Mouse (Mus musculus): ENCODE results near the gene Fam71a. TPM values are rescaled to one million over a fixed set of nuclear protein-coding genes. Genes with fewer than 3 reads are reported as not detected.
"Not testable (repeated sequence)": the region's sequence is repeated elsewhere in the genome, so short reads cannot be mapped to it uniquely, and the experiment has no call there.

Gene Fam71a
- polyA plus RNA-seq, 1 experiment from 2014 or later = not detected

DNA sequence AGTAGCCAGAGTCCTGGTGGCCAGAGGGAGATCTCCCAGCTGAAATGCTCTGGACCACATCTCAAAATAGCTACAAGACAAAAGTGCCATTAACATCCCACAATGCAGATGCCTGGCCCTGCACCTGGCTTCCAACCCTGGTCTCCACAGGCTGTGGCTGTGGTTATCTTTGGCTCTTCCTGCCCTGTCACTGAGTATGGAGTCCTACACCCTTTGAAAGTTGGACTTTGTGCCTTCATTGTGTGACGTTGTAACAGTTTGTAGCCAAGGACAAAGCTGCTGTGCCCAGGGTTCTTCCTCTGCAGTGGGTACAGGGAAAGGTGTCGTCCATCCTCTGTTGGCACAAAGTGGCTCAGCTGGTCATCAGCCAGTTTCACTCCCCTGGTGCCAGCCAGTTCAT, 5.8 kb upstream of the Fam71a start:
- no peak overlapping the region for H3K4me2 ChIP-seq (ENCODE audit: low read depth, low read length)
- H3K4me1 ChIP-seq (ENCODE audit: control insufficient read depth, insufficient read depth, low read length) = 0 out of 2 replicates have a peak, but pooled peaks cover 3% of the 10 kb centered on the region
- no peaks in the 10 kb centered on the region for H3K9me3 ChIP-seq (ENCODE audit: control insufficient read depth, low read length)
- H3K27me3 ChIP-seq (replicated peaks; ENCODE audit: control insufficient read depth, insufficient read depth, low read length) = no peaks in the 10 kb centered on the region
- no peak overlapping the region for H3K9ac ChIP-seq (ENCODE audit: low read depth, low read length)
- peak; percentile 50; the same call in 1 of the 2 replicates for ATAC-seq
- no peak overlapping the region for H3K4me3 ChIP-seq (ENCODE audit: low read length)
- WGBS = 56% methylated on average over 2 of the region's 2 CpGs
- H3K36me3 ChIP-seq (ENCODE audit: control insufficient read depth, insufficient read depth, low read length) = no peaks in the 10 kb centered on the region
- H3K27ac ChIP-seq (ENCODE audit: low read length) = no peak overlapping the region

DNA sequence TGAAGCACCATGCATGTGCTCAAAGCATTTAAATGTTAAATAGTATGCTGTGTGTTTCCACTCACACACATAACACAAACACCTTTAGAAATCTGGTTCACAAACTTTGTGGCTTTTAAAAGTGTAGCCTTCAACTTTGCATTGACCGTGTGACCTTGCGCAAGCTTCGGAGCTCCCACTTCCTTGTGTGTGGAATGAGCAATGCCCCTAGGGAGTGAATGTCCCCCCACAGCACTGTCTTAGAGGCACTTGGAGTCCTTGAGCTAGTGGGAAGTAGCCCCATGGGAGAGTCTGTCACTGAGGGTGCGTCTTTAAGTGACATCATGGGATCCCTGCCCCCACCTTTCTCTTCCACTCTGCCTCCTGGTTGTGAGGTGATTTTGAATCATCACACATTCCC, 1.6 kb upstream of the Fam71a start:
- Histone ChIP-seq H3K36me3 (ENCODE audit: control insufficient read depth, insufficient read depth, low read length) (no peaks in the 10 kb centered on the region), H3K9me3 (ENCODE audit: control insufficient read depth, low read length) (no peaks in the 10 kb centered on the region), H3K27me3 (replicated peaks; ENCODE audit: control insufficient read depth, insufficient read depth, low read length) (no peaks in the 10 kb centered on the region), H3K27ac (ENCODE audit: low read length) (no peak overlapping the region), H3K9ac (ENCODE audit: low read depth, low read length) (no peak overlapping the region), H3K4me3 (ENCODE audit: low read length) (no peak overlapping the region), H3K4me1 (ENCODE audit: control insufficient read depth, insufficient read depth, low read length) (0 out of 2 replicates have a peak, but pooled peaks cover 3% of the 10 kb centered on the region), H3K4me2 (ENCODE audit: low read depth, low read length) (no peak overlapping the region)
- 67% methylated on average over 4 of the region's 4 CpGs for WGBS
- 0 out of 2 replicates have a peak, but pooled peaks have one; percentile 50 for ATAC-seq

DNA sequence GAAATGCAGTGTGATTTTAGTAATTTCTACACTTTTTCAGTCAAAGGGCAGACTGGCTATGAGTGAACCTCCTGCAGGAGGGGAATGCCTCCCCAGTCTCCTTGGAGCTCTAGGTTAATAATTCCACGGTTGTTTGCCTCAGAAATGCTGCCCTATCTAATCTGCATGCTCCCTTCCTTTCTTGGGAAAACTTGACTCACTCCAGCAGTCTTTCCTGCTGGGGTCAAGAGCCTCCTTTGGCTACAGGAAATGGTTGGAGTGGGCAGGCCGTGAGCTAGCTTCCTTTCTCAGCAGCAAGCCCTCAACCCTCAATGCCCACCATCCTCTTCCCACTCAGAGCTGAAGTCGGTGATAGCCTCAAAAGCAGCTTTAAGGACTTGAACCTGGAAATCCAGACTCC, 10.3 kb downstream of the Fam71a start:
- peak; percentile 50; the same call in 1 of the 2 replicates for ATAC-seq
- no peaks in the 10 kb centered on the region for H3K36me3 ChIP-seq (ENCODE audit: control insufficient read depth, insufficient read depth, low read length)

DNA sequence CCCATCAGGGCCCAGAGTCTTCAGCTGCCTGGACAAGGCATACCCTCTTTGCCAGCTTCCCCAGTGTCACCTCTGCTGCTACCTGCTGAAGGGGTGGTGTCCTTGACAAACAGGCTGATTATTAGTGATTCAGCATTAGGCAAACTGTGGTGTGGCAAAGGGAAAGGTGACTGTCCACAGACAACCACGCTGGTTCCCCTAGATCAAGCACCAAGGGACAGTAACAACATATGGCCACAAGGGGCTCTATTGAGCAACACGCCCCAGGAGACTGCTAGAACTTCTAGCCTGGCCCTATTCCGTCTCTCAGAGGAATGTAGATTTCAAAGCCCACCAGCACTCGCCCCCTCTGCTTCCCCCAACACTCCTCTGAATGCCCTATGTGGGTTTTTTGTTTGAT, 11.6 kb downstream of the Fam71a start:
- Histone ChIP-seq H3K4me3 (ENCODE audit: low read length) (no peak overlapping the region), H3K4me2 (ENCODE audit: low read depth, low read length) (no peak overlapping the region), H3K36me3 (ENCODE audit: control insufficient read depth, insufficient read depth, low read length) (no peaks in the 10 kb centered on the region), H3K4me1 (ENCODE audit: control insufficient read depth, insufficient read depth, low read length) (0 out of 2 replicates have a peak, but pooled peaks cover 6% of the 10 kb centered on the region), H3K9me3 (ENCODE audit: control insufficient read depth, low read length) (peaks cover 9% of the 10 kb centered on the region), H3K27me3 (replicated peaks; ENCODE audit: control insufficient read depth, insufficient read depth, low read length) (no peaks in the 10 kb centered on the region), H3K27ac (ENCODE audit: low read length) (no peak overlapping the region), H3K9ac (ENCODE audit: low read depth, low read length) (no peak overlapping the region)
- ATAC-seq = peak; percentile 44; the same call in 1 of the 2 replicates
- WGBS = 22% methylated on average over 4 of the region's 4 CpGs

More for the DNA sequence above, 10.3 kb downstream of the Fam71a start:
- Histone ChIP-seq H3K9me3 (ENCODE audit: control insufficient read depth, low read length) (peaks cover 9% of the 10 kb centered on the region), H3K4me2 (ENCODE audit: low read depth, low read length) (no peak overlapping the region), H3K27me3 (replicated peaks; ENCODE audit: control insufficient read depth, insufficient read depth, low read length) (no peaks in the 10 kb centered on the region), H3K4me1 (ENCODE audit: control insufficient read depth, insufficient read depth, low read length) (0 out of 2 replicates have a peak, but pooled peaks cover 6% of the 10 kb centered on the region), H3K27ac (ENCODE audit: low read length) (no peak overlapping the region), H3K4me3 (ENCODE audit: low read length) (no peak overlapping the region), H3K9ac (ENCODE audit: low read depth, low read length) (no peak overlapping the region)
- 39% methylated on average over 3 of the region's 3 CpGs for WGBS

DNA sequence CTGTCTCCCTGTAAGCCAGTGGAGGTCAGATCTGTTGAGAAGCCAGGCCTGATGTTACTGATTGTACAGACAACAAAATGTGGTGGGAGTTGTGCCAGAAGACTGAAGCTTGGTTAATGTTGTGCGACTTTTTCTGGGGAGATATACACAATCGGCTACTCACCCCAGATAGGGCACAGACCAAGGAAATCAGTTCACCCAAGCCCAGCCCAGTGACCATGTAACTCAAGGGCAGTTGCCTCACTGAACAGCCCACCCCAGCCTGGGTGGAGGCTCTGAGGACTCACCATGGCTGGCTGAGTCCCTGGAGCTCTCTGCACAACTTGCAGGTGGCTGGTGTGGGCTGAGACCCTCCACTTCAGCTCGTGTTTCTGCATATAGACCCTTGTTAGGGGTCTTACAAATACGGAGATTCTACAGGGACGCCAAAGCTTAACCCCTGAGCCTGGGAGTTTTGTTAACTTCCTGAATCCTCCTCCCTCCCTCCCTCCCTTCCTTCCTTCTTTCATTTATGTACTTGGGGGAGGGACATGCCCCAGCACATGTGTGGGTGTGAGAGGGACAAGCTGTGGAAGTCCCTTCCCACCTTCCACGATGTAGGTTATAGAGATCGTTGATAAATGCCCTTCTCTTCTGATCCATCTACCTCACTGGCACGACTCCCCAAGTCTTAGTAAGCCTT, 13.6 kb downstream of the Fam71a start:
- 0 out of 2 replicates have a peak, but pooled peaks cover 6% of the 10 kb centered on the region for H3K4me1 ChIP-seq (ENCODE audit: control insufficient read depth, insufficient read depth, low read length)
- H3K27me3 ChIP-seq (replicated peaks; ENCODE audit: control insufficient read depth, insufficient read depth, low read length) = no peaks in the 10 kb centered on the region
- H3K4me2 ChIP-seq (ENCODE audit: low read depth, low read length) = no peak overlapping the region
- 0 out of 2 replicates have a peak, but pooled peaks cover under 1% of the 10 kb centered on the region for H3K9me3 ChIP-seq (ENCODE audit: control insufficient read depth, low read length)
- H3K4me3 ChIP-seq (ENCODE audit: low read length) = no peak overlapping the region
- H3K9ac ChIP-seq (ENCODE audit: low read depth, low read length) = no peak overlapping the region
- no peak overlapping the region for H3K27ac ChIP-seq (ENCODE audit: low read length)
- H3K36me3 ChIP-seq (ENCODE audit: control insufficient read depth, insufficient read depth, low read length) = no peaks in the 10 kb centered on the region
- ATAC-seq = no peak
- 73% methylated on average over 8 of the region's 8 CpGs for WGBS

DNA sequence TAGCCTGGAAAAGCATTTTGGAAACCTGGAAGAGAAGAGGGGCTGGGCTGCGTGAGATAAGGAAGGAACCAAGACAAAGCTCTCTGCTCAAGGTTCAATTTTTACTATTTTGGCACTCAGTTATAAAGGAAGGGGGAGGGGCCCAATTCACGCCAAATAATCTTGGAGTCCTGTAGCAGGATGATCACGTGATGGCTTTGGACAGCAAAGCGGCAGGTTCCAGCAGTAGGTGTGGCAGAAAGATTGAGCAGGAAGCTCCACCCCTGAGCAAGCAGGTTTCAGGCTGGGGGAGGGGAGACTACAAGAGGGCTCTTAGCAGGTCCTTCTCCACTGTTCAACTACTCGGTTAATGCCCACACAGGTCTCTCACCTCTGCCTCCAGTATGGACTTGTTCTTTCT, 15.1 kb downstream of the Fam71a start:
- H3K9ac ChIP-seq (ENCODE audit: low read depth, low read length); ATAC-seq; H3K27me3 ChIP-seq (replicated peaks; ENCODE audit: control insufficient read depth, insufficient read depth, low read length); H3K36me3 ChIP-seq (ENCODE audit: control insufficient read depth, insufficient read depth, low read length); H3K9me3 ChIP-seq (ENCODE audit: control insufficient read depth, low read length); H3K4me2 ChIP-seq (ENCODE audit: low read depth, low read length); H3K4me1 ChIP-seq (ENCODE audit: control insufficient read depth, insufficient read depth, low read length); H3K4me3 ChIP-seq (ENCODE audit: low read length); H3K27ac ChIP-seq (ENCODE audit: low read length): not testable (repeated sequence)
- WGBS = 81% methylated on average over 5 of the region's 5 CpGs

DNA sequence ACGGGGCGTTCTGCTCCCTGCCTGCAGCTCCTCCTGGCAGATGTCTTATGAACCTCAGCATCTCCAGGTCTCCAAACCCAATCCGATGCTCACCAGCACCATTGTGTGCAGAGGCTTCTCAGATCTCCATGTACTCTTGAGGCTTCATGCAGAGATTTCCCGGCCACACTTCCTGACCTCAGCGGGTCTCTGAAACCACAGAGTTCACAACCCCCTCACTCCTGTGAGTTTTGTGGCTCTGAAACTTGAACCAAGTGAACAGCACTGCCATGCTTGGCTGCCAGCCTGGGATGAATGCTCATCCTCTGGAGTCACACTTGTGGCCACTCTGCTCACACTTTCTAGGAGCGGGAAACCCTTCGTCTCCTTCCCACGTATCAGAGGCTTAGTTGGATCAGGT, 23.6 kb downstream of the Fam71a start:
- ATAC-seq = no peak
- Histone ChIP-seq H3K4me1 (ENCODE audit: control insufficient read depth, insufficient read depth, low read length) (no peaks in the 10 kb centered on the region), H3K9me3 (ENCODE audit: control insufficient read depth, low read length) (no peaks in the 10 kb centered on the region), H3K4me2 (ENCODE audit: low read depth, low read length) (no peak overlapping the region), H3K36me3 (ENCODE audit: control insufficient read depth, insufficient read depth, low read length) (no peaks in the 10 kb centered on the region), H3K9ac (ENCODE audit: low read depth, low read length) (no peak overlapping the region), H3K4me3 (ENCODE audit: low read length) (no peak overlapping the region), H3K27me3 (replicated peaks; ENCODE audit: control insufficient read depth, insufficient read depth, low read length) (no peaks in the 10 kb centered on the region), H3K27ac (ENCODE audit: low read length) (no peak overlapping the region)
- 85% methylated on average over 8 of the region's 8 CpGs for WGBS

DNA sequence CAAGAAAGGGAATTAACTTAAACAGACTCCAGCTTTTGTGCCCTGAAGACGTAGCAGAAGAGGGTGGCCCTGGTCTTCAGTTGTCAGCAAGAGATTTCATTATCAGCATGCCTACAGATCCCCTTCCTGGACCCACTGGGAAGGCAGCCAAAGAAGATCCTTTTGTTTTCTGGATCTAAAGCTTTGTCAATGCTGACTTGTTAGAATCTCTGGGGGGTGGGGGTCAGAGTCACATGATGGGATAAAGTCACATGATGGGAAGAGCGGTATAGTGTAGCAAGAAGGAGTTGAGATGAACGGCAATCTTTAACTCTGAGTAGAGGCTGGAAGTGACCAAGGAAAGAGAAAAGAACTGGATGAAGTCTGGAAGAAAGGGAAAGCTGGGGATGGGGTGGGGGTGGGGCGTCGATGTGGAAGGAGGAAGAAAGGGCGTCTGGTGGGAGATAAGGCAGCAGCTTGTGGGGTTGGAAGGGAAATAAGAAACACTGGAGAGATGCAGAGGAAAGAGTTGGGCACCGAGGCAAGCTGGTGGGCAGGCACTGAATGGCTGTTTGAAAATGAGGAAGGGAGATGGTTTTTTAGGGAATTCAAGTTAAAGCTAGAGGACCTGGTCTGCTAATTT, 25.6 kb downstream of the Fam71a start:
- Histone ChIP-seq H3K4me1 (ENCODE audit: control insufficient read depth, insufficient read depth, low read length) (peaks cover 7% of the 10 kb centered on the region; the same call in 1 of the 2 replicates), H3K27me3 (replicated peaks; ENCODE audit: control insufficient read depth, insufficient read depth, low read length) (no peaks in the 10 kb centered on the region), H3K27ac (ENCODE audit: low read length) (no peak overlapping the region), H3K9me3 (ENCODE audit: control insufficient read depth, low read length) (no peaks in the 10 kb centered on the region), H3K4me2 (ENCODE audit: low read depth, low read length) (no peak overlapping the region), H3K9ac (ENCODE audit: low read depth, low read length) (no peak overlapping the region), H3K4me3 (ENCODE audit: low read length) (no peak overlapping the region), H3K36me3 (ENCODE audit: control insufficient read depth, insufficient read depth, low read length) (no peaks in the 10 kb centered on the region)
- no peak for ATAC-seq
- 63% methylated on average over 7 of the region's 7 CpGs for WGBS

DNA sequence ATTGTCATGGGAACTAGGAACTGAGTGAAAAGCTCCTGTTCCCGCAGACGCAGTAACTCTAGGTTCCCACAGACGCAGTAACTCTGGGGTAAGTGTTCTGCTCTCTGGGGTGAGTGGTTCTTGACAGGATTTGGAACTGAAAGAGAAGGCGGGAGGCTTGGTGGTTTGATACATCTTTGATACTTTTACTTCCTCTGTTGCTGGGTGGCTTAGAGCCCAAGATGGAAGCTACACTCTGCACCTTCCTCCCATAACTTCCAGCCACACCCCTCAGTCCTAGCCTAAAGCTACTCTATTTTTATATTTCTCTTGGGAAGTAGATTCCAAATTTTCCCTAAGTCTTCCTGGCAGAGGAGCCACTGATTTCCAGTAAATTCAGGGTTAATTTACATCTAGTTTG, 26.2 kb downstream of the Fam71a start:
- Histone ChIP-seq H3K36me3 (ENCODE audit: control insufficient read depth, insufficient read depth, low read length) (no peaks in the 10 kb centered on the region), H3K4me3 (ENCODE audit: low read length) (no peak overlapping the region), H3K9me3 (ENCODE audit: control insufficient read depth, low read length) (no peaks in the 10 kb centered on the region), H3K9ac (ENCODE audit: low read depth, low read length) (no peak overlapping the region), H3K27me3 (replicated peaks; ENCODE audit: control insufficient read depth, insufficient read depth, low read length) (no peaks in the 10 kb centered on the region), H3K4me1 (ENCODE audit: control insufficient read depth, insufficient read depth, low read length) (peaks cover 7% of the 10 kb centered on the region), H3K27ac (ENCODE audit: low read length) (no peak overlapping the region), H3K4me2 (ENCODE audit: low read depth, low read length) (no peak overlapping the region)
- ATAC-seq = no peak
- 90% methylated on average over 4 of the region's 4 CpGs for WGBS
